10 mouse cellular contexts compared by ENCODE assay signal in genomic region chr6:43335619-43336234, GRCm38 (mm10). TPM values are rescaled to one million over a fixed set of nuclear protein-coding genes. Genes with fewer than 3 reads are reported as not detected.
DNase-seq lines count a peak whose midpoint lies in the region; ATAC-seq and TF ChIP-seq lines count a peak whose summit lies in the region.
"Had no signal": no experiment of that assay in that cellular context is flagged by ENCODE, and none has a peak within 500 bp of the region (broad histone marks: within the 10 kb centered on the region; RNA-seq: fewer than 3 reads in every experiment).

No protein-coding gene starts in this region.

- H3K9me3 ChIP-seq in hindbrain, embryonic 14.5 days (ENCODE audit: control insufficient read depth, low read length) = no peaks in the 10 kb centered on the region
- no peaks in the 10 kb centered on the region for H3K9me3 ChIP-seq in hindbrain, embryonic 12.5 days (replicated peaks)
- H3K9me3 ChIP-seq in midbrain, embryonic 13.5 days = no peaks in the 10 kb centered on the region
- no peaks in the 10 kb centered on the region for H3K9me3 ChIP-seq in midbrain, embryonic 11.5 days (ENCODE audit: control insufficient read depth, low read length)
- no peaks in the 10 kb centered on the region for H3K9me3 ChIP-seq in limb, embryonic 14.5 days (ENCODE audit: control insufficient read depth, low read length)

- H3K27ac ChIP-seq in hindbrain, embryonic 14.5 days = no peak overlapping the region
- no peak overlapping the region for H3K27ac ChIP-seq in hindbrain, embryonic 12.5 days
- no peak overlapping the region for H3K27ac ChIP-seq in midbrain, embryonic 13.5 days
- H3K27ac ChIP-seq in midbrain, embryonic 11.5 days (ENCODE audit: low read depth, low read length) = no peak overlapping the region
- H3K27ac ChIP-seq in limb, embryonic 14.5 days (replicated peaks; ENCODE audit: low read depth, low read length) = no peak overlapping the region

- no peaks in the 10 kb centered on the region for H3K27me3 ChIP-seq in hindbrain, embryonic 14.5 days (ENCODE audit: control insufficient read depth, insufficient read depth, low read length)
- H3K27me3 ChIP-seq in hindbrain, embryonic 12.5 days = no peaks in the 10 kb centered on the region
- no peaks in the 10 kb centered on the region for H3K27me3 ChIP-seq in midbrain, embryonic 13.5 days
- no peaks in the 10 kb centered on the region for H3K27me3 ChIP-seq in midbrain, embryonic 11.5 days (ENCODE audit: control insufficient read depth, insufficient read depth, low read length)
- no peaks in the 10 kb centered on the region for H3K27me3 ChIP-seq in limb, embryonic 14.5 days (ENCODE audit: control insufficient read depth, insufficient read depth, low read length)

- ATAC-seq in hindbrain, embryonic 14.5 days (ENCODE audit: low FRiP score) = 0 out of 2 replicates have a peak, but pooled peaks have one; percentile 11
- ATAC-seq in hindbrain, embryonic 12.5 days (ENCODE audit: low FRiP score) = no peak
- peak; percentile 46 for ATAC-seq in midbrain, embryonic 13.5 days
- ATAC-seq in midbrain, embryonic 11.5 days (ENCODE audit: low FRiP score) = no peak
- no peak for ATAC-seq in limb, embryonic 14.5 days (ENCODE audit: low FRiP score, low read depth)

- 79% methylated on average over 3 of the region's 3 CpGs for WGBS in hindbrain, embryonic 14.5 days
- 83% methylated on average over 3 of the region's 3 CpGs for WGBS in hindbrain, embryonic 12.5 days
- 87% methylated on average over 3 of the region's 3 CpGs for WGBS in midbrain, embryonic 13.5 days
- WGBS in midbrain, embryonic 11.5 days = 86% methylated on average over 3 of the region's 3 CpGs
- 79% methylated on average over 3 of the region's 3 CpGs for WGBS in limb, embryonic 14.5 days

- no peak overlapping the region for H3K4me2 ChIP-seq in hindbrain, embryonic 14.5 days (replicated peaks)
- H3K4me2 ChIP-seq in hindbrain, embryonic 12.5 days (replicated peaks) = no peak overlapping the region
- H3K4me2 ChIP-seq in midbrain, embryonic 13.5 days (replicated peaks) = no peak overlapping the region
- no peak overlapping the region for H3K4me2 ChIP-seq in midbrain, embryonic 11.5 days
- no peak overlapping the region for H3K4me2 ChIP-seq in limb, embryonic 14.5 days (replicated peaks; ENCODE audit: low read depth, low read length, severe bottlenecking)

- TF ChIP-seq POLR2A in limb, embryonic 14.5 days (IDR thresholded peaks at IDR 0.05; ENCODE audit: borderline replicate concordance, extremely low read depth, insufficient read depth, insufficient read length) = no peak

- peaks cover 11% of the 10 kb centered on the region; the same call in 1 of the 2 replicates for H3K4me1 ChIP-seq in hindbrain, embryonic 14.5 days (replicated peaks; ENCODE audit: control insufficient read depth, insufficient read depth, low read length)
- no peaks in the 10 kb centered on the region for H3K4me1 ChIP-seq in hindbrain, embryonic 12.5 days
- peaks cover 10% of the 10 kb centered on the region; the same call in 1 of the 2 replicates for H3K4me1 ChIP-seq in midbrain, embryonic 13.5 days (replicated peaks)
- no peaks in the 10 kb centered on the region for H3K4me1 ChIP-seq in midbrain, embryonic 11.5 days (ENCODE audit: control insufficient read depth, insufficient read depth, low read length)
- no peaks in the 10 kb centered on the region for H3K4me1 ChIP-seq in limb, embryonic 14.5 days (ENCODE audit: control insufficient read depth, insufficient read depth, low read length)

- no peak overlapping the region for H3K4me3 ChIP-seq in hindbrain, embryonic 14.5 days (replicated peaks; ENCODE audit: low read length)
- H3K4me3 ChIP-seq in hindbrain, embryonic 12.5 days = no peak overlapping the region
- no peak overlapping the region for H3K4me3 ChIP-seq in midbrain, embryonic 13.5 days (replicated peaks)
- no peak overlapping the region for H3K4me3 ChIP-seq in midbrain, embryonic 11.5 days (ENCODE audit: low read depth, low read length)
- H3K4me3 ChIP-seq in limb, embryonic 14.5 days (replicated peaks; ENCODE audit: low read length) = no peak overlapping the region

- H3K36me3 ChIP-seq in hindbrain, embryonic 14.5 days (replicated peaks; ENCODE audit: control insufficient read depth, insufficient read depth) = no peaks in the 10 kb centered on the region
- H3K36me3 ChIP-seq in hindbrain, embryonic 12.5 days = no peaks in the 10 kb centered on the region
- H3K36me3 ChIP-seq in midbrain, embryonic 13.5 days = no peaks in the 10 kb centered on the region
- no peaks in the 10 kb centered on the region for H3K36me3 ChIP-seq in midbrain, embryonic 11.5 days (ENCODE audit: control insufficient read depth, insufficient read depth, low read length)
- H3K36me3 ChIP-seq in limb, embryonic 14.5 days (ENCODE audit: control insufficient read depth, insufficient read depth, low read length) = no peaks in the 10 kb centered on the region

- no peak overlapping the region for H3K9ac ChIP-seq in hindbrain, embryonic 14.5 days
- H3K9ac ChIP-seq in hindbrain, embryonic 12.5 days = no peak overlapping the region
- H3K9ac ChIP-seq in midbrain, embryonic 13.5 days (replicated peaks) = no peak overlapping the region
- H3K9ac ChIP-seq in midbrain, embryonic 11.5 days (ENCODE audit: low read length) = no peak overlapping the region
- no peak overlapping the region for H3K9ac ChIP-seq in limb, embryonic 14.5 days (ENCODE audit: low read depth, low read length, severe bottlenecking)

- DNase-seq in hindbrain, embryonic 14.5 days (ENCODE audit: low spot score) = peak; percentile 58
- DNase-seq in midbrain, embryonic 11.5 days (ENCODE audit: low spot score, missing footprints) = no peak
- DNase-seq in NIH3T3 (ENCODE audit: low read depth) = peak; percentile 75
- peak; percentile 63 for DNase-seq in limb, embryonic 14.5 days (ENCODE audit: low spot score)
- no peak for DNase-seq in spleen, adult 18-20 months
- DNase-seq in ovary, postnatal 14 days (ENCODE audit: low spot score) = no peak
- DNase-seq: layer of hippocampus, postnatal 36 days; thymus, adult 2 months had no signal

RNA-seq across cellular contexts. Expression of gene Nobox, which starts 26.4 kb away (rescaled TPM):
- polyA plus RNA-seq in hindbrain, embryonic 14.5 days (2014; fragmentation: Nextera tagmentation; extraction: Ambion mirVana) = not detected in 2 replicates
- not detected in 2 replicates for polyA plus RNA-seq in hindbrain, embryonic 12.5 days (2016; fragmentation: Nextera tagmentation; extraction: Ambion mirVana)
- not detected in 2 replicates for polyA plus RNA-seq in midbrain, embryonic 13.5 days (2015; fragmentation: Nextera tagmentation; extraction: Ambion mirVana)
- polyA plus RNA-seq in midbrain, embryonic 11.5 days (2014; fragmentation: Nextera tagmentation; extraction: Ambion mirVana) = not detected in 2 replicates
- polyA plus RNA-seq in limb, embryonic 14.5 days (2012; rRNA removed) = 0.15 and 0.20 TPM in 2 replicates
- 0.22 TPM in 1 of 2 replicates, not detected in the other for polyA plus RNA-seq in limb, embryonic 14.5 days (2014; fragmentation: Nextera tagmentation; extraction: Ambion mirVana)

Comparison
In these comparisons a context has a peak if more than half of its experiments do, and no peak if none do; other contexts are left out.
1. ATAC-seq: peak in hindbrain, embryonic 14.5 days (single experiment) and midbrain, embryonic 13.5 days (single experiment); none in hindbrain, embryonic 12.5 days (single experiment), midbrain, embryonic 11.5 days (single experiment) and limb, embryonic 14.5 days (single experiment).
2. DNase-seq: peak in hindbrain, embryonic 14.5 days (single experiment), NIH3T3 (single experiment) and limb, embryonic 14.5 days (single experiment); none in midbrain, embryonic 11.5 days (single experiment), spleen, adult 18-20 months (0 of 2) and ovary, postnatal 14 days (single experiment).